Mouse (Mus musculus) neural tube, embryonic 14.5 days (tissue): Measurements from ENCODE around the gene Eif2ak3. TPM values are rescaled to one million over a fixed set of nuclear protein-coding genes. Genes with fewer than 3 reads are reported as not detected.

Source experiments
- polyA plus RNA-seq: library from polyadenylated mRNA; unstranded; fragments of >200 nt; fragmentation: Nextera tagmentation; extraction: Ambion mirVana; gene quantifications from 2 replicates; pipeline ENCODE4 v1.2.1, GENCODE M21; 2014

Gene Eif2ak3
- polyA plus RNA-seq, 1 experiment from 2014 or later, result 12.4 TPM

Other genes with a start within 250 kb of the Eif2ak3 start
- gene Rpia, start 52.3 kb upstream of the Eif2ak3 start, polyA plus RNA-seq, result 3.2 and 4.5 TPM in 2 replicates
- gene Tex37, start 74.4 kb downstream of the Eif2ak3 start, polyA plus RNA-seq, result not detected in 2 replicates
- not detected in 2 replicates for gene Foxi3, start 112.0 kb downstream of the Eif2ak3 start, polyA plus RNA-seq